Mouse (Mus musculus) MEL (cell line): ENCODE results near the gene Glyctk.

Source experiments
- CTCF ChIP-seq, 3 experiments: IDR thresholded peaks in 2 of 3; conservative IDR thresholded peaks in 1 of 3; 2 replicates each; pipeline ENCODE4 v1.5.1; 2011 to 2012; ENCODE audit warnings: low read length in 3 of 3, low read depth in 2 of 3, mild to moderate bottlenecking in 2 of 3, improper control_type of control experiment in 1 of 3, inconsistent platforms in 1 of 3, mixed read lengths in 1 of 3, moderate library complexity in 1 of 3; ENCODE audit not compliant: control insufficient read depth in 1 of 3, insufficient read depth in 1 of 3, poor library complexity in 1 of 3, severe bottlenecking in 1 of 3
- EP300 ChIP-seq, 2 experiments: IDR thresholded peaks; 2 replicates each; pipeline ENCODE4 v1.6.1; 2011; ENCODE audit warnings: improper control_type of control experiment in 2 of 2, low read length in 2 of 2, low read depth in 1 of 2, mild to moderate bottlenecking in 1 of 2
- MYC ChIP-seq: IDR thresholded peaks from 2 replicates; pipeline ENCODE4 v1.6.1; 2011; ENCODE audit warnings: low read depth, mild to moderate bottlenecking, low read length, improper control_type of control experiment, moderate library complexity
- NRF1 ChIP-seq: IDR thresholded peaks from 2 replicates; pipeline ENCODE4 v1.6.1; 2014; ENCODE audit warnings: low read depth, mild to moderate bottlenecking, inconsistent platforms, low read length, improper control_type of control experiment, moderate library complexity; ENCODE audit not compliant: poor library complexity, insufficient read depth, severe bottlenecking
- POLR2A ChIP-seq, 2 experiments: IDR thresholded peaks; 2 replicates each; pipeline ENCODE4 v1.6.1; 2011 to 2012; ENCODE audit warnings: low read length in 2 of 2, mild to moderate bottlenecking in 2 of 2, control low read depth in 1 of 2, improper control_type of control experiment in 1 of 2, low read depth in 1 of 2, moderate library complexity in 1 of 2; ENCODE audit not compliant: control insufficient read depth in 1 of 2, insufficient read depth in 1 of 2, poor library complexity in 1 of 2
- UBTF ChIP-seq: IDR thresholded peaks from 2 replicates; pipeline ENCODE4 v1.6.1; 2012; ENCODE audit warnings: low read depth, mild to moderate bottlenecking, inconsistent platforms, low read length, improper control_type of control experiment, moderate library complexity, borderline replicate concordance; ENCODE audit not compliant: insufficient read depth
- USF2 ChIP-seq, 2 experiments: IDR thresholded peaks; 2 replicates each; pipeline ENCODE4 v1.6.1; 2011 to 2012; ENCODE audit warnings: improper control_type of control experiment in 2 of 2, low read length in 2 of 2, borderline replicate concordance in 1 of 2, inconsistent platforms in 1 of 2, low read depth in 1 of 2, mild to moderate bottlenecking in 1 of 2; ENCODE audit not compliant: insufficient read depth in 1 of 2

GRCm38 (mm10) chr9:106106241-106106640 lies 51.7 kb downstream of the Glyctk start:
- no peak for TF ChIP-seq UBTF
- no peak for TF ChIP-seq CTCF (IDR thresholded peaks at IDR 0.05 in 2 of 3, conservative IDR thresholded peaks at IDR 0.05 in 1 of 3; ENCODE audit: control insufficient read depth in 1 of 3, insufficient read depth in 1 of 3, low read depth in 2 of 3, low read length in 3 of 3, poor library complexity in 1 of 3, severe bottlenecking in 1 of 3)
- TF ChIP-seq NRF1 = no peak
- no peak for TF ChIP-seq USF2 (IDR thresholded peaks at IDR 0.05; ENCODE audit: borderline replicate concordance in 1 of 2, insufficient read depth in 1 of 2, low read depth in 1 of 2, low read length in 2 of 2)
- TF ChIP-seq MYC = no peak
- TF ChIP-seq POLR2A (IDR thresholded peaks at IDR 0.05; ENCODE audit: control insufficient read depth in 1 of 2, insufficient read depth in 1 of 2, low read depth in 1 of 2, low read length in 2 of 2, poor library complexity in 1 of 2) = no peak
- TF ChIP-seq EP300 (IDR thresholded peaks at IDR 0.05; ENCODE audit: low read depth in 1 of 2, low read length in 2 of 2) = no peak
